Mouse (Mus musculus) thymus, postnatal 0 days (tissue): ENCODE data around the gene Cd44. TPM values are rescaled to one million over a fixed set of nuclear protein-coding genes. Genes with fewer than 3 reads are reported as not detected.
A peak's percentile ranks its signal among the peaks of the same experiment; 100 is the strongest.

Source experiments
- DNase-seq: peaks from one replicate; pipeline ENCODE4 v3.0.0-alpha.2; 2015; ENCODE audit warnings: low spot score
- polyA plus RNA-seq: library from polyadenylated mRNA; unstranded; fragments of >200 nt; fragmentation: Nextera tagmentation; extraction: Ambion mirVana; gene quantifications from 2 replicates; pipeline ENCODE4 v1.2.1, GENCODE M21; 2015

The Cd44 gene
- polyA plus RNA-seq, 1 experiment from 2014 or later = 10.5 TPM

GRCm38 (mm10) chr2:102822036-102822435, 79.4 kb downstream of the Cd44 start:
- no peak for DNase-seq

GRCm38 (mm10) chr2:102820790-102821189, 80.7 kb downstream of the Cd44 start:
- DNase-seq = no peak

- DNase-seq = no peak
These were observed 81.2 kb downstream of the Cd44 start for GRCm38 (mm10) chr2:102820225-102820711.

DNA sequence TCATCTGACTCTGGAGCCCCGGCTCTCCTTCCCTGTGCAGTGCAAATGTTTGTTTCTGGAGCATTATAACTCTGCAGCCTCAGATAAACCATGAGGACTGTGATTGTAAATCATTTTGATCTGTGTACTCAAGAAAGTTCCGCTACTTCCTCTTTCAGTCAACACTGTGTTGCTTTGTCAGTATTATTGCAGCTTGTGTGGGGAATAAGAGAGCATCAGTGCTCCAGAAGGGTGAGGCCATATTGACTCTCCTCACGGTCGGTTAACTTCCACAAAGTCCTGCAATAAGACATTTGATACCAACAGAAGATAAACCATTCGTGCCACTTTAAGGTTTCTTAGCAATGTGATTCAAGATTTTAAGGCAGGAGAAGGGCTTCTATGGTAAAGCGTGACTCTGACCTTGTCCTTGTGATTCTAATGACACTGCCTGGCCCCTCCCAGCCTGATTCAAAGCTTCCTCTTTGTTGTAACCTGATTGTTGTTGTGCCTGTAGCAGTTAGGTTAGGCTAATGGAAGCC, 86.1 kb downstream of the Cd44 start:
- no peak for DNase-seq

- no peak for DNase-seq
These were observed 88.7 kb downstream of the Cd44 start for GRCm38 (mm10) chr2:102812756-102813155.

DNA sequence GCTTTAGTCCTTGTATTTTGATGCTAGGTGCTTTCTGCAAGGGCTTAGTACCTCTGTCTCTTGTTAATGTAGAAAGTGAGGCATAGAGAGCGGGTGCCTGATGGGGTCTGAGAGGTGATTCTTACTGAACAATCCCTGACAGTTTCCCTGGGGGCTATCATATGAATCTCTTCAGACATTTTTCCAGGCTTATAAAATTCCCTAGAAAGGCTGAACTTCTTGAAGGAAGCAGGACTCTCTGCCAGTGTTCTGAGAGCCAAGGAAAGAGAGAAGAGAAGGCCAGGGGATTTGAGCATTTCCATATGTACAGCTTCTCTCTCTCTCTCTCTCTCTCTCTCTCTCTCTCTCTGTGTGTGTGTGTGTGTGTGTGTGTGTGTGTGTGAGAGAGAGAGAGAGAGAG, 92.0 kb downstream of the Cd44 start:
- no peak for DNase-seq

GRCm38 (mm10) chr2:102807633-102808032, 93.8 kb downstream of the Cd44 start:
- DNase-seq = no peak

DNA sequence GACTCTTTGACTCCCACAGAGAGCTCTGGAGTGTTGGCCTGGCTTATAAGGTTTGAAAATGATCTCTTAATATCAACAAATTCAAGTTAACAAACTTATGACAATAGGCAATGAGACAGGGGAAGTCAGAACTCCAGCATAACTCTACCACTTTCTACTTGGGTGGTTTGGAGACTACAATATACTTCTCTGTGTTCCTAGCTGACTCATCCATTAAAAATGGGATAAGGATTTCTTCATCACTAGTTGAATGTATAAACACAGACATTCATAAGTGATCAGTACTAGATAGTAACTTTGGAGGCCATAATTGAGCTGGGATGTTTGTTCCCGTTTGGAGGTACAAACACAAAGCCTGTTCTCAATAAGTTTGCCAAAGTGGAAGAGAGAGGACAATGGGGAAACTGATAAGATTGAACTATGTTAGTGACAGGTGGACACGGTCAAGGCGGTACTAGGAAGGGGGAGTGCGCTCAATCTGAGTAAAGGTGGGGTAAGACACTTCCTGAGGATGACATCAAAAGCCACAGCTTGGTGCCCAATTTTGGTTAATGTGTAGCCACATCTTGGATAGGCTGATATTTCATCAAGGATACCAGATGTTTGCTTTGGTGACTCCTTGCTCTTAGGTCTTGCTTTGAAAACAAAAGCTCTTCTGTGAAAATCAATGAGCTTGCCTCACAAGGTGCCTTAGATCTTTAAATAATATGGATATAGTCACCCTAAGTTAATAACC, 95.5 kb downstream of the Cd44 start:
- no peak for DNase-seq

GRCm38 (mm10) chr2:102805283-102805682, 96.2 kb downstream of the Cd44 start:
- DNase-seq = no peak

- peak; percentile 58 for DNase-seq
These were observed 97.4 kb downstream of the Cd44 start for GRCm38 (mm10) chr2:102804109-102804508.

DNA sequence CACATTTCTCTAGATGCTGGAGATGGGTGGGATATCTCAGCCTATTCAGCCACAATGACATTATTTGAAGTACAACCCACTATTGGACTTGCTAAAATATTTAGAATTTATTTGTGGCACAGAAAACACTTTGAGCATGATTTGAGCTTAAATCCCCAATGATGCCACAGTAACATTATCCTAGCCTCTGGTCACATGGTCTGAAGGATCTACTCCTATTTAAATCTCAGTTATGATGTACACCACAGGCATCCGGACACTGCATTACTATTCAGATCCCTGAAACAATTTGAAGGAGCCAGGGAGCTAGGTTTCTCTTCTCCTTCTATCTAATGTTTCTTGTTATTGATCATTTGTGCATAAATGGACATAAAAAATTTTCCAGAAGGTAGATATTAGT, 99.6 kb downstream of the Cd44 start:
- no peak for DNase-seq

- DNase-seq = no peak
These were observed 103.3 kb downstream of the Cd44 start for GRCm38 (mm10) chr2:102798149-102798548.

DNA sequence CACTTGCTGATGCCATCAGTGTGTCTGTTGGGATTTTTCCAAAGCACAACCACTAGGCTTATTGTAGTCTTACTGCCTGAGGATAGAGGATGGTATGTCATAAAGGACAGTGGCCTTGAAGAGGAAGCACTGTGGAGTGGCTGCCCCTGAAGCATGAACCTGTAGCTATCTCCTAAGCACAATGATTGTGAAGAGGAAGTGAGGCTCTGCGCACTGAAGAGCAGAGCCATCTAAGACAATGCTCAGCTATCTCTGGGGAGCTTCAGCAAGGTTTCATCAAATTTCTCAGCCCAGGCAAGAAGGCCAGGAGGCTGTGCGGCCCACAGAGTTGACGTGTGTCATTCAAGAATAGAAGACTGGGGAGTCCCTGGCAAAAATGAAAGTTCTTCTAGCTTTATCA, 106.4 kb downstream of the Cd44 start:
- no peak for DNase-seq

GRCm38 (mm10) chr2:102792804-102793203, 108.7 kb downstream of the Cd44 start:
- DNase-seq = no peak

DNA sequence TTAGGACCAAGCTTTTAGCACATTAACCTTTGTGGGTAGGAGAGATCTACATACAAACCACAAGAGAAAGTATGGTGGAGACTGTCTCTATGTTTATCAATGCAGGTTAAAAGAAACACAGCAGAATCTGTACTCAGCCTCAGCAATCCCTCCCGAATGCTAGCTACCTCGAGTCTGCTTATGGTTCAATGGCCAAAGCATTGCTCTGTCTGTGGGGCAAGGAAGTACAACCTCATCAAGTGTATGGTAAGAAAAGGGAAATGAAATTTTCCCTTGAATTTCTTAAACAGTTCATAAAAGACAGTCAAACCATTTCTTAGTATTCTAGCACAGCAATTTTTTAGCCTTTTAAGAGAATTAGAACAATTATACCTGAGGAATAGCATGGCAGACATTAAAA, 109.8 kb downstream of the Cd44 start:
- DNase-seq = no peak

GRCm38 (mm10) chr2:102785696-102786095, 115.8 kb downstream of the Cd44 start:
- DNase-seq = no peak

- DNase-seq = no peak
These were observed 118.7 kb downstream of the Cd44 start for GRCm38 (mm10) chr2:102782751-102783150.

DNA sequence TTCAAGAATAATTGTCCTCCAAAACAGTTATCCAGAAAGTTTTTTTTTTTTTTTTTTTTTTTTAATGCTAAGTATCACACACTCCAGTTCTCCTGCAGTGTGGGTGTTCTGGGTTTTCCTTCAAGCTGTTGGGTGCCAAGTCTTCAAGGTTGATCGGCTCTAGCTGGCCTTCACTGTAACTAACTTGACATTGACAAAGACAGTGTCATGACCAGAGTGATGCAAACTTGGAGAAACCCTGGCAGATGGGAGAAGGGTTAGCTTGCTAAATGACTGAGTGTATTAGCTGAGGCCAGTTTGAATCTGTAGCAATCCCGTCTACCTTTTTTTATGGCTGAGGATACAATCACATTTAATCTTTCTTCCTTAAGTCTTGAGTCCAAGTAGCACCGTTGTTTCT, 123.3 kb downstream of the Cd44 start:
- DNase-seq = no peak

DNA sequence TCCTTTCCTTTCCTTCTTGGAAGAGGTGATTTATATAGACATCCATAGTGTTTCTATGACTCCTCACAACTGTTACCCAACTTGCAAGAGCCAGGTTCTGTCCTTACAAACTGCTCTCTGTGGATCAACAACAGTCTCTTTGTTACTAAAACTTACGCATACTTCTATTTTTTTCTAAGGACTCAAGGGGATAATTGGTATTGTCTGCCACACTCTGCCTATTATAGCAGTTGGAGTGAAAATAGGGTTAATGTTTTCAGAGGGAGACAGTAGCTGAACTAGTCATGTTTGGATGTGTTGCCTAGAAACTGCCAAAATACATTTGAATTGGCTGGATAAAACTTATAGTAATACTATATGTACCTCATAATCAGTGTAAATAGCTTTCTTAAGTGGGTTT, 125.9 kb downstream of the Cd44 start:
- DNase-seq = no peak

- DNase-seq = no peak
These were observed 126.8 kb downstream of the Cd44 start for GRCm38 (mm10) chr2:102774700-102775099.

GRCm38 (mm10) chr2:102772276-102772675, 129.2 kb downstream of the Cd44 start:
- no peak for DNase-seq

DNA sequence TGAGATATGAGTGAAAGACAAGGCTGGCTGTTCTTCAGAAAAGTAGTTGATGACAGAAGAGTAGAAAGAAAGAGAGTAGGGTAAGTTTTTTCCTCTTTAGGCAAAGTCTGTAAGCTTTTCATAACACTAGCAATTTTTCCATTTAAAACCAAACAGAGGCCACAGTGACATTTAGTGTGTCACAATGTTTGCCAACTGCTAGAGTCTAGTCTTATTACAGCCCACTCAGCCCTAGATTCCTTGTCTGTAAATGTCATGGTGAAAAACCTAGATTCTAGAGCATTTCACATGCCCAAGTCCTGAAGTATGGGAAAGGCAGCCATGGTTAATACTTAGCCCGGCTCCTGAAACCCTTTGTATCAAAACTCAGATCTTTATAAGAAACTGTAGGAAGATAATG, 130.2 kb downstream of the Cd44 start:
- no peak for DNase-seq

GRCm38 (mm10) chr2:102768267-102768666, 133.2 kb downstream of the Cd44 start:
- DNase-seq = no peak
